Mouse (Mus musculus): ENCODE measurements around the gene Ugt1a6a.
A peak's percentile ranks its signal among the peaks of the same experiment; 100 is the strongest.

Gene Ugt1a6a

GRCm38 (mm10) chr1:88200456-88200855 lies 65.8 kb downstream of the Ugt1a6a start, which contains the start of gene Ugt1a2:
Gene Ugt1a2 (plus strand): TSS chr1:88200601.
- Histone ChIP-seq H3K9me3 (ENCODE audit: low read length) (0 out of 2 replicates have a peak, but pooled peaks cover 6% of the 10 kb centered on the region), H3K4me3 (replicated peaks; ENCODE audit: low read length) (no peak within 1 kb of the TSS), H3K27me3 (ENCODE audit: insufficient read depth, low read length) (peaks cover 44% of the 10 kb centered on the region), H3K4me1 (replicated peaks; ENCODE audit: low read depth, low read length) (peaks cover 4% of the 10 kb centered on the region), H3K36me3 (ENCODE audit: insufficient read depth, low read length) (no peaks in the 10 kb centered on the region)
- TF ChIP-seq CTCF (conservative IDR thresholded peaks at IDR 0.05; ENCODE audit: low read length) (no peak), NANOG (IDR thresholded peaks at IDR 0.05; ENCODE audit: borderline replicate concordance, low read length) (no peak), POU5F1 (IDR thresholded peaks at IDR 0.05; ENCODE audit: borderline replicate concordance, low read length) (no peak)

GRCm38 (mm10) chr1:88205294-88205922 lies 70.8 kb downstream of the Ugt1a6a start, which contains the start of gene Dnajb3:
Gene Dnajb3 (minus strand): TSS chr1:88205782.
- H3K27me3 ChIP-seq (ENCODE audit: insufficient read depth, low read length), result peaks cover 59% of the 10 kb centered on the region
- H3K36me3 ChIP-seq (ENCODE audit: insufficient read depth, low read length), result no peaks in the 10 kb centered on the region
- H3K9me3 ChIP-seq (ENCODE audit: low read length), result peaks cover 26% of the 10 kb centered on the region
- peak within 1 kb of the TSS; percentile 73 for H3K4me3 ChIP-seq (replicated peaks; ENCODE audit: low read length)
- TF ChIP-seq CTCF (conservative IDR thresholded peaks at IDR 0.05; ENCODE audit: low read length) (no peak), NANOG (IDR thresholded peaks at IDR 0.05; ENCODE audit: borderline replicate concordance, low read length) (no peak), POU5F1 (IDR thresholded peaks at IDR 0.05; ENCODE audit: borderline replicate concordance, low read length) (no peak)
- H3K4me1 ChIP-seq (replicated peaks; ENCODE audit: low read depth, low read length), result peaks cover 4% of the 10 kb centered on the region

- Histone ChIP-seq H3K4me3 (replicated peaks; ENCODE audit: low read length) (no peak overlapping the region), H3K27me3 (ENCODE audit: insufficient read depth, low read length) (peaks cover 50% of the 10 kb centered on the region)
- TF ChIP-seq CTCF (conservative IDR thresholded peaks at IDR 0.05; ENCODE audit: low read length), result no peak
- TF ChIP-seq NANOG (IDR thresholded peaks at IDR 0.05; ENCODE audit: borderline replicate concordance, low read length), result no peak
- TF ChIP-seq POU5F1 (IDR thresholded peaks at IDR 0.05; ENCODE audit: borderline replicate concordance, low read length), result no peak
Observed at GRCm38 (mm10) chr1:88206843-88207479, 72.4 kb downstream of the Ugt1a6a start.

GRCm38 (mm10) chr1:88211812-88212211 lies 77.2 kb downstream of the Ugt1a6a start, which contains the start of gene Ugt1a1:
Gene Ugt1a1 (plus strand): TSS chr1:88211959.
- no peaks in the 10 kb centered on the region for H3K4me1 ChIP-seq (replicated peaks; ENCODE audit: low read depth, low read length)
- TF ChIP-seq CTCF (conservative IDR thresholded peaks at IDR 0.05; ENCODE audit: low read length), result no peak
- TF ChIP-seq NANOG (IDR thresholded peaks at IDR 0.05; ENCODE audit: borderline replicate concordance, low read length), result 0 out of 2 replicates have a peak, but pooled peaks have one; percentile 3

More at GRCm38 (mm10) chr1:88206843-88207479, 72.4 kb downstream of the Ugt1a6a start:
- H3K9me3 ChIP-seq (ENCODE audit: low read length), result peaks cover 26% of the 10 kb centered on the region
- H3K36me3 ChIP-seq (ENCODE audit: insufficient read depth, low read length), result no peaks in the 10 kb centered on the region
- H3K4me1 ChIP-seq (replicated peaks; ENCODE audit: low read depth, low read length), result peaks cover 4% of the 10 kb centered on the region

GRCm38 (mm10) chr1:88212341-88213045 lies 77.9 kb downstream of the Ugt1a6a start:
- 0 out of 2 replicates have a peak, but pooled peaks have one; percentile 4 for TF ChIP-seq NANOG (IDR thresholded peaks at IDR 0.05; ENCODE audit: borderline replicate concordance, low read length)
- TF ChIP-seq POU5F1 (IDR thresholded peaks at IDR 0.05; ENCODE audit: borderline replicate concordance, low read length), result no peak
- H3K9me3 ChIP-seq (ENCODE audit: low read length), result peaks cover 10% of the 10 kb centered on the region
- H3K4me1 ChIP-seq (replicated peaks; ENCODE audit: low read depth, low read length), result no peaks in the 10 kb centered on the region
- H3K27me3 ChIP-seq (ENCODE audit: insufficient read depth, low read length), result peaks cover 11% of the 10 kb centered on the region
- H3K4me3 ChIP-seq (replicated peaks; ENCODE audit: low read length), result no peak overlapping the region
- no peaks in the 10 kb centered on the region for H3K36me3 ChIP-seq (ENCODE audit: insufficient read depth, low read length)

More at GRCm38 (mm10) chr1:88211812-88212211, 77.2 kb downstream of the Ugt1a6a start, which contains the start of gene Ugt1a1:
- Histone ChIP-seq H3K27me3 (ENCODE audit: insufficient read depth, low read length) (peaks cover 15% of the 10 kb centered on the region), H3K4me3 (replicated peaks; ENCODE audit: low read length) (no peak within 1 kb of the TSS), H3K9me3 (ENCODE audit: low read length) (peaks cover 10% of the 10 kb centered on the region), H3K36me3 (ENCODE audit: insufficient read depth, low read length) (no peaks in the 10 kb centered on the region)

GRCm38 (mm10) chr1:88213061-88213460 lies 78.5 kb downstream of the Ugt1a6a start:
- H3K27me3 ChIP-seq (ENCODE audit: insufficient read depth, low read length), result peaks cover 7% of the 10 kb centered on the region
- H3K9me3 ChIP-seq (ENCODE audit: low read length), result peaks cover 8% of the 10 kb centered on the region
- H3K4me3 ChIP-seq (replicated peaks; ENCODE audit: low read length), result no peak overlapping the region
- no peak for TF ChIP-seq CTCF (conservative IDR thresholded peaks at IDR 0.05; ENCODE audit: low read length)
- no peak for TF ChIP-seq POU5F1 (IDR thresholded peaks at IDR 0.05; ENCODE audit: borderline replicate concordance, low read length)
- no peak for TF ChIP-seq NANOG (IDR thresholded peaks at IDR 0.05; ENCODE audit: borderline replicate concordance, low read length)
- no peaks in the 10 kb centered on the region for H3K36me3 ChIP-seq (ENCODE audit: insufficient read depth, low read length)
- no peaks in the 10 kb centered on the region for H3K4me1 ChIP-seq (replicated peaks; ENCODE audit: low read depth, low read length)

- H3K4me1 ChIP-seq (replicated peaks; ENCODE audit: low read depth, low read length), result no peaks in the 10 kb centered on the region
- peaks cover 8% of the 10 kb centered on the region for H3K9me3 ChIP-seq (ENCODE audit: low read length)
- no peak overlapping the region for H3K4me3 ChIP-seq (replicated peaks; ENCODE audit: low read length)
- TF ChIP-seq CTCF (conservative IDR thresholded peaks at IDR 0.05; ENCODE audit: low read length) (no peak), POU5F1 (IDR thresholded peaks at IDR 0.05; ENCODE audit: borderline replicate concordance, low read length) (no peak)
- H3K27me3 ChIP-seq (ENCODE audit: insufficient read depth, low read length), result peaks cover 7% of the 10 kb centered on the region
- no peaks in the 10 kb centered on the region for H3K36me3 ChIP-seq (ENCODE audit: insufficient read depth, low read length)
Observed at GRCm38 (mm10) chr1:88213766-88214461, 79.3 kb downstream of the Ugt1a6a start.

All from E14TG2a.4 (cell line).